Mouse (Mus musculus): ENCODE measurements at regions not wholly inside any gene's neighbourhood (a gene's known extent, or its start where the extent isn't known, plus 50 kb on each side); places are given as distances from the start of the nearest gene placed in this dataset.

DNA sequence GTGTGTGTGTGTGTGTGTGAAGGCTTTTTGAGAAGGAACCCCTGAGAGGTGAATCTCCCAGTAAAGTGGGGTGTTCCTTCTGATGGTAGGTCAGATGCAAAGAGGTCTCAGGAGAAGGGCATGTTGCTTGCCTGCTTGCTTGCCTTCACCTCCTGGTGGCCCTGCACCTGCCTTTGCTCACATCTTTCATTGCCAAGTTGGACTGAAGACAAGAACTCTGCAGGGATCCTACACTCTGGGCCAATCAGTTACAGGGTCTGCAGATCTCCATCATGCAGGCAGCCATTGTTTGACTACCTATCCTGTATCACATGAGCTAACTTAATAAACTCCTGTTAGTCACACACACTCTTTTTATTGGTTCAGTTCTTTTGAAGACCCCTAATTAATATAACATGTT lies 148.4 kb downstream of the Sox11 start:
- no peak overlapping the region for H3K9ac ChIP-seq (ENCODE audit: low read depth, low read length)
- no peak for DNase-seq (ENCODE audit: low spot score)
- H3K4me2 ChIP-seq (ENCODE audit: low read depth, low read length): no peak overlapping the region
- H3K9me3 ChIP-seq (ENCODE audit: control insufficient read depth, low read length): no peaks in the 10 kb centered on the region
- no peak overlapping the region for H3K27ac ChIP-seq (replicated peaks; ENCODE audit: low read depth, low read length)
- no peak for ATAC-seq (ENCODE audit: low read depth)
- no peaks in the 10 kb centered on the region; the same call in 1 of the 2 replicates for H3K4me1 ChIP-seq (ENCODE audit: control insufficient read depth, insufficient read depth, low read length)
- no peaks in the 10 kb centered on the region for H3K27me3 ChIP-seq (replicated peaks; ENCODE audit: control insufficient read depth, insufficient read depth, low read length)
- H3K4me3 ChIP-seq (ENCODE audit: low read depth, low read length): no peak overlapping the region
- H3K36me3 ChIP-seq (ENCODE audit: control insufficient read depth, insufficient read depth, low read length): no peaks in the 10 kb centered on the region

DNA sequence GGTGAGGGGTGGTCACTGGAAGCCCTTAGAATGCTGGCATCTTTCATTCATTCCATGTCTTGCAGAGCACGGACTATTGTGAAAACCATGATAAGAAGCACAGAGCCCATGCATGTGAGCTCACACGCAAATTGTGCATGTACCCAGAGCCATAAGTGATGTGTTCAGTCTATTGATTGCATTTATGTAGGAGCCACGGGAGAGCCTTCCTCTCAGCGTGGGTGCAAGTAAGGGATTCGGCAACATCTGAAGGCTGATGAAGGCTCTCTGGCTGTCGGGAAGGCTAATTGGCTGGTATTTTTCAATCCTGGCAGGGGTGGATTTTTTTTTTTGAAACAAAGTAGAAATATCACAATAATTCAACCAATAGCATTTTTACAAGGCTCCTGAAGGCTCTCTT lies 150.5 kb downstream of the Sox11 start:
- Histone ChIP-seq H3K36me3 (ENCODE audit: control insufficient read depth, insufficient read depth, low read length) (no peaks in the 10 kb centered on the region), H3K4me3 (ENCODE audit: low read depth, low read length) (no peak overlapping the region), H3K27ac (replicated peaks; ENCODE audit: low read depth, low read length) (no peak overlapping the region), H3K9me3 (ENCODE audit: control insufficient read depth, low read length) (no peaks in the 10 kb centered on the region), H3K4me1 (ENCODE audit: control insufficient read depth, insufficient read depth, low read length) (peaks cover 10% of the 10 kb centered on the region; the same call in 1 of the 2 replicates), H3K9ac (ENCODE audit: low read depth, low read length) (no peak overlapping the region), H3K27me3 (replicated peaks; ENCODE audit: control insufficient read depth, insufficient read depth, low read length) (no peaks in the 10 kb centered on the region), H3K4me2 (ENCODE audit: low read depth, low read length) (no peak overlapping the region)
- no peak for DNase-seq (ENCODE audit: low spot score)
- WGBS: 76% methylated on average over 6 of the region's 6 CpGs
- ATAC-seq (ENCODE audit: low read depth): no peak

DNA sequence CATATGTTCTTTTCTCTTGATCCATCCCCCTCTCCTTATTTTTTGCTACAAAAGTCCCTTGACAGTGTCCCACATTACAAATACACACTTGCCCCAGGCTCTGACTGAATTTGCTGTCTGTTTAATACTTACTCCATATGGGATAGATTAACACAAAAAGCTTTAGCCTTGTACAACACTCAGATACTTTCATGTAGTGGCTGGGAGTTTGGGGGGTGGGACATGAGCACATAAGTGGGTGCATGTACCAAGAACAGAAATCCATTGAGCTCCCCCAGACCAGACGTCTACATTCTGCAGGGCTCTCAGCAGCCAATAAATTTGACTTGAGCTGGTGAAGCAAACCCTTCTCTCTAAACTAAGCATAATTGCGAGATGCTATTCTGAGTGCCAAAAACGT lies 154.9 kb downstream of the Sox11 start:
- Histone ChIP-seq H3K27me3 (replicated peaks; ENCODE audit: control insufficient read depth, insufficient read depth, low read length) (no peaks in the 10 kb centered on the region), H3K4me3 (ENCODE audit: low read depth, low read length) (no peak overlapping the region), H3K36me3 (ENCODE audit: control insufficient read depth, insufficient read depth, low read length) (no peaks in the 10 kb centered on the region), H3K4me2 (ENCODE audit: low read depth, low read length) (no peak overlapping the region), H3K27ac (replicated peaks; ENCODE audit: low read depth, low read length) (peak overlapping the region; percentile 46), H3K9me3 (ENCODE audit: control insufficient read depth, low read length) (no peaks in the 10 kb centered on the region), H3K9ac (ENCODE audit: low read depth, low read length) (no peak overlapping the region), H3K4me1 (ENCODE audit: control insufficient read depth, insufficient read depth, low read length) (peaks cover 28% of the 10 kb centered on the region)
- ATAC-seq (ENCODE audit: low read depth): peak; percentile 84
- DNase-seq (ENCODE audit: low spot score): peak; percentile 92
- WGBS: 19% methylated on average over 3 of the region's 3 CpGs

DNA sequence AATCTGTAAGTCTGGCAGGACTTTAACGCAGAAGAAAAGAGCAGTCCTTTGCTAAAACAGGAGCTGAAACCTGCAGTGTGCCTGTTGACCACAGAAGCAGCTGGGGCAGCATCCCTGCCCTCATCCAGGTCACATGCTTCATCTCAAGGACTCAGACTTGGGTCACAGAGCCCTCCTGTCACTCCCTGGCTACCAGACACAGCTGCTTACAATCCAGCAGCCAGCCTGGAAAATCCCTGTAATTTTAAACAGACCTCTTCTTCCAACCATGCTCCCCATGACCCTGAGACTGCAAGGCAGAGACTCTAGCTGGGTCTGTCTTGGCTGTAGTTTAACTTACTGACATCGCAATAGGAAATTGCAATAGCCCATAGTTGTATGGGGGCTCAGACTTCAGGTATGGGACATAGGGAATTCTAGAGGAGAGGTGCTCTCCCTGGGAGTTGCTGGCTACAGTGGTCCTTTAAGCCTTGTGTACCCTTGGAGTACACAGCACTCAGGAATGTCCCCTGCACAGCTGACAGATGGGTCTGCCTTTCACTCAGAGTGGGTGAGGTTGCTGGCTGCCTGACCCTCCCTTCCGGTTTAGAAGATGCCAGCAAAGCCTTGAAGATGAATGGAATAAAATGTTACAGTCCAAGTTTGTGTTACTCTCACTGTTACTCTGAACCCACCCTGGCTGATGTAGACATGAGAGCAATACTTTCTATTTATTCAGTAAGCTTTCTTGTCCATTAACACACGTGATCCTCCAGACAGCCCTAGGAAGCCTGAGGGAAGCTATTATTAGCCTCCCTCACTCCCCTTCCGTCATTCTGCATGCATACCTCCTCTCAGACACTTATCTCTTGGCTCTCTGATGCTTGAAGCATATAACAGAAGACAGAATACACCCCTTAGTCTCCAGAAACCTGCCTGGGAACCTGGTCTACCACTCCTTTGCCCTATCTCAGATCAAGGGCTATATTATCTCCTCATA lies 159.7 kb downstream of the Sox11 start:
- no peaks in the 10 kb centered on the region for H3K27me3 ChIP-seq (replicated peaks; ENCODE audit: control insufficient read depth, insufficient read depth, low read length)
- DNase-seq (ENCODE audit: low spot score) (peak; percentile 76), ATAC-seq (ENCODE audit: low read depth) (peak; percentile 79)
- no peaks in the 10 kb centered on the region for H3K9me3 ChIP-seq (ENCODE audit: control insufficient read depth, low read length)
- H3K4me3 ChIP-seq (ENCODE audit: low read depth, low read length): no peak overlapping the region
- no peaks in the 10 kb centered on the region for H3K36me3 ChIP-seq (ENCODE audit: control insufficient read depth, insufficient read depth, low read length)
- H3K4me1 ChIP-seq (ENCODE audit: control insufficient read depth, insufficient read depth, low read length): peaks cover 35% of the 10 kb centered on the region
- 20% methylated on average over 5 of the region's 5 CpGs for WGBS
- no peak overlapping the region for H3K4me2 ChIP-seq (ENCODE audit: low read depth, low read length)
- H3K9ac ChIP-seq (ENCODE audit: low read depth, low read length): no peak overlapping the region
- peak overlapping the region; percentile 24 for H3K27ac ChIP-seq (replicated peaks; ENCODE audit: low read depth, low read length)

DNA sequence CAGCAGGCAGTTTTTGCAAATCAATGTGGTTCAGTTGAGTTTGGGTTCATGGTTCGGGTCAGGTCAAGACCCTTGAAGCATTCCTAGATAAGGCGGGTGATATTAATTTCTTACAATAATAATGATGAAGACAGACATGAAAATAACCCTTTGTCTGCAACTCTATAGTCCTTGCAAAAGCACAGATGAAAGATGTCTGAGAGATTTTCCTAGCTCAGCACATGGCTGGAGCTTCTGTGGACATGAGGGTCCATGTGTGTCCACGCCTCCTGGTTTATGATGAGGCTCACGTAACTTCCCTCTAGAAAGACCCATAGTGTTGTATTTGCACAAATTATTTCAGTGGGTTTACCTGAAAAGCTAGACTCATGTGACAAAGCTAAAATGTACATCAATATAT lies 168.8 kb downstream of the Sox11 start:
- Histone ChIP-seq H3K4me3 (ENCODE audit: low read depth, low read length) (no peak overlapping the region), H3K36me3 (ENCODE audit: control insufficient read depth, insufficient read depth, low read length) (no peaks in the 10 kb centered on the region), H3K9ac (ENCODE audit: low read depth, low read length) (no peak overlapping the region), H3K9me3 (ENCODE audit: control insufficient read depth, low read length) (no peaks in the 10 kb centered on the region), H3K27me3 (replicated peaks; ENCODE audit: control insufficient read depth, insufficient read depth, low read length) (no peaks in the 10 kb centered on the region), H3K27ac (replicated peaks; ENCODE audit: low read depth, low read length) (no peak overlapping the region), H3K4me1 (ENCODE audit: control insufficient read depth, insufficient read depth, low read length) (peaks cover 6% of the 10 kb centered on the region; the same call in 1 of the 2 replicates), H3K4me2 (ENCODE audit: low read depth, low read length) (no peak overlapping the region)
- ATAC-seq (ENCODE audit: low read depth): no peak
- 69% methylated on average over 4 of the region's 4 CpGs for WGBS
- no peak for DNase-seq (ENCODE audit: low spot score)

DNA sequence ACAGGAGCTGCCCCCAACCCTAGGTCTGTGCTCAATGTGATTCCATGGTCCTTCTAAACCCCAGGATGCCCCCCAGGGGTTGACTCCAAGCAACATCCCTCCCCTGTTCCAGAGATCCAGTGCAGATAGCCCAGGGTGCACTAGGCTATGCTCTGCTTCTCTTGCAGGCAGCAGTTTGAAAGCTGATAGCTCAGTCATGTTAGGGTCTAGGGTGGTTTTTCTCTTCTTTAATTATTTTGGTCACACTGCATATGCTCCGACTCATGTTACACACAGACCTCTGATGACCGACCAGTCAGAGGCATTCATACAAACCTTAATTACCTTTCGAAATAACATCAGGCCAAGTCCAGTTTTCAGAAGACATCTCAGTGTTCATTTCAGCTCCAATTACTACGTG lies 169.2 kb downstream of the Sox11 start:
- Histone ChIP-seq H3K36me3 (ENCODE audit: control insufficient read depth, insufficient read depth, low read length) (no peaks in the 10 kb centered on the region), H3K27ac (replicated peaks; ENCODE audit: low read depth, low read length) (no peak overlapping the region), H3K4me2 (ENCODE audit: low read depth, low read length) (no peak overlapping the region), H3K4me1 (ENCODE audit: control insufficient read depth, insufficient read depth, low read length) (peaks cover 6% of the 10 kb centered on the region; the same call in 1 of the 2 replicates), H3K4me3 (ENCODE audit: low read depth, low read length) (no peak overlapping the region), H3K27me3 (replicated peaks; ENCODE audit: control insufficient read depth, insufficient read depth, low read length) (no peaks in the 10 kb centered on the region), H3K9me3 (ENCODE audit: control insufficient read depth, low read length) (no peaks in the 10 kb centered on the region), H3K9ac (ENCODE audit: low read depth, low read length) (no peak overlapping the region)
- 43% methylated on average over 4 of the region's 4 CpGs for WGBS
- ATAC-seq (ENCODE audit: low read depth) (peak; percentile 50; the same call in 1 of the 2 replicates), DNase-seq (ENCODE audit: low spot score) (peak; percentile 37)

- Histone ChIP-seq H3K4me2 (ENCODE audit: low read depth, low read length) (no peak overlapping the region), H3K4me1 (ENCODE audit: control insufficient read depth, insufficient read depth, low read length) (peaks cover 6% of the 10 kb centered on the region; the same call in 1 of the 2 replicates), H3K9me3 (ENCODE audit: control insufficient read depth, low read length) (no peaks in the 10 kb centered on the region), H3K9ac (ENCODE audit: low read depth, low read length) (no peak overlapping the region), H3K27me3 (replicated peaks; ENCODE audit: control insufficient read depth, insufficient read depth, low read length) (no peaks in the 10 kb centered on the region), H3K36me3 (ENCODE audit: control insufficient read depth, insufficient read depth, low read length) (no peaks in the 10 kb centered on the region), H3K4me3 (ENCODE audit: low read depth, low read length) (no peak overlapping the region), H3K27ac (replicated peaks; ENCODE audit: low read depth, low read length) (no peak overlapping the region)
- DNase-seq (ENCODE audit: low spot score) (no peak), ATAC-seq (ENCODE audit: low read depth) (no peak)
Measured at GRCm38 (mm10) chr12:27171595-27171994, 170.8 kb downstream of the Sox11 start.

DNA sequence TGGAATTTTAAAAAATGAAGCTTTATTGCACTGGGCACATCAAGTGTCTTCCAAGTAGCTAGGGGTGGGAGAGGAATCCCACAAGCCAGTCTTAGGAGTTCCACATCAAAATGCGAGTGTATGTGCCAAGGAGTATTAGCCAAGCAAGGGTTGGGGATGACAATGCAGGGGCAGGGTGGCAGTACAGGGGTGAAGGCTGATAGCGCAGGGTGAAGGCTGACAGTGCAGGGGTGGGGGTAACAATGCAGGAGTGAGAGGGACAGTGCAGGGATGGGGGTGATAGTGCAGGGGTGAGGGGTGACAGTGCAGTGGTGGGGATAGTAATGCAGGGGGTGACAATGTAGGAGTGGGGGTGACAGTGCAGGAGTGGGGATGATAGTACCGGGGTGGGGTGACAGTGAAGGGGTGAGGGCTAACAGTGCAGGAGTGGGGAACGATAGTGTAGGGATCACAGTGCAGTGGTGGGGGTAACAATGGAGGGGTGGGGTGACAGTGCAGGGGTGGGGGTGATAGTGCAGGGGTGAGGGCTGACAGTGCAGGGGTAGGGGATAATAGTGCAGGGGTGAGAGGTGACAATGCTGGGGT lies 177.4 kb downstream of the Sox11 start:
- Histone ChIP-seq H3K9ac (ENCODE audit: low read depth, low read length) (no peak overlapping the region), H3K36me3 (ENCODE audit: control insufficient read depth, insufficient read depth, low read length) (no peaks in the 10 kb centered on the region), H3K4me3 (ENCODE audit: low read depth, low read length) (no peak overlapping the region), H3K9me3 (ENCODE audit: control insufficient read depth, low read length) (no peaks in the 10 kb centered on the region), H3K4me1 (ENCODE audit: control insufficient read depth, insufficient read depth, low read length) (0 out of 2 replicates have a peak, but pooled peaks cover 3% of the 10 kb centered on the region), H3K4me2 (ENCODE audit: low read depth, low read length) (no peak overlapping the region), H3K27ac (replicated peaks; ENCODE audit: low read depth, low read length) (no peak overlapping the region), H3K27me3 (replicated peaks; ENCODE audit: control insufficient read depth, insufficient read depth, low read length) (no peaks in the 10 kb centered on the region)
- DNase-seq (ENCODE audit: low spot score) (no peak), ATAC-seq (ENCODE audit: low read depth) (no peak)
- 87% methylated on average over 4 of the region's 4 CpGs for WGBS
